Mouse (Mus musculus) gastrocnemius, adult 8-10 months (tissue): ENCODE results near the gene Polr2f. TPM values are rescaled to one million over a fixed set of nuclear protein-coding genes. Genes with fewer than 3 reads are reported as not detected.

Experiments used
- DNase-seq, 2 experiments: peaks; one replicate each; pipeline ENCODE4 v3.0.0; 2022; ENCODE audit warnings: low spot score in 2 of 2
- total RNA-seq, 4 experiments: library from RNA; stranded (reverse); gene quantifications; 2 replicates each; pipeline ENCODE4 v1.2.4; 2022

Gene Polr2f
- total RNA-seq, 4 experiments from 2014 or later, result 57.8 to 75.3 (median 70.3) TPM

- no peak for DNase-seq
These were observed 21.3 kb upstream of the Polr2f start for GRCm38 (mm10) chr15:79119491-79119890.

- no peak for DNase-seq
These were observed 18.7 kb upstream of the Polr2f start for GRCm38 (mm10) chr15:79122119-79122518.

GRCm38 (mm10) chr15:79122546-79122945 lies 18.3 kb upstream of the Polr2f start:
- no peak for DNase-seq

GRCm38 (mm10) chr15:79123751-79124150 lies 17.1 kb upstream of the Polr2f start:
- peak; percentile 30 to 47 for DNase-seq

- DNase-seq, result no peak
These were observed 16.4 kb upstream of the Polr2f start for GRCm38 (mm10) chr15:79124331-79124875.

GRCm38 (mm10) chr15:79126217-79126932 lies 14.4 kb upstream of the Polr2f start:
- DNase-seq, result peak in 1 of 2 experiments; percentile 31

GRCm38 (mm10) chr15:79127101-79127500 lies 13.7 kb upstream of the Polr2f start:
- DNase-seq, result no peak

GRCm38 (mm10) chr15:79128208-79128607 lies 12.6 kb upstream of the Polr2f start:
- DNase-seq, result no peak

GRCm38 (mm10) chr15:79129311-79129710 lies 11.5 kb upstream of the Polr2f start:
- DNase-seq, result no peak

GRCm38 (mm10) chr15:79130782-79131181 lies 10.0 kb upstream of the Polr2f start:
- DNase-seq, result no peak

- peak; percentile 81 to 92 for DNase-seq
These were observed 9.4 kb upstream of the Polr2f start for GRCm38 (mm10) chr15:79131442-79131841.

- DNase-seq, result no peak
These were observed 7.6 kb upstream of the Polr2f start for GRCm38 (mm10) chr15:79133191-79133661.

GRCm38 (mm10) chr15:79134496-79135270 lies 6.1 kb upstream of the Polr2f start:
- DNase-seq, result no peak

- no peak for DNase-seq
These were observed 5.5 kb upstream of the Polr2f start for GRCm38 (mm10) chr15:79135332-79135731.

GRCm38 (mm10) chr15:79135783-79136575 lies 4.8 kb upstream of the Polr2f start:
- no peak for DNase-seq

GRCm38 (mm10) chr15:79139640-79140039 lies 1.2 kb upstream of the Polr2f start:
- no peak for DNase-seq

GRCm38 (mm10) chr15:79141566-79141917 lies 733 bp downstream of the Polr2f start:
- no peak for DNase-seq

- DNase-seq, result no peak
These were observed 2.5 kb downstream of the Polr2f start for GRCm38 (mm10) chr15:79143316-79143715.

GRCm38 (mm10) chr15:79144021-79144420 lies 3.2 kb downstream of the Polr2f start:
- no peak for DNase-seq

- no peak for DNase-seq
These were observed 4.7 kb downstream of the Polr2f start for GRCm38 (mm10) chr15:79145522-79145921.

GRCm38 (mm10) chr15:79148533-79148932 lies 7.7 kb downstream of the Polr2f start:
- DNase-seq, result peak; percentile 61 to 64

- no peak for DNase-seq
These were observed 11.1 kb downstream of the Polr2f start for GRCm38 (mm10) chr15:79151881-79152280.
